Mouse (Mus musculus) macrophage (primary cell): ENCODE results near the gene Lmln. TPM values are rescaled to one million over a fixed set of nuclear protein-coding genes. Genes with fewer than 3 reads are reported as not detected.
"Not testable (repeated sequence)": the region's sequence is repeated elsewhere in the genome, so short reads cannot be mapped to it uniquely, and the experiment has no call there.

ENCODE experiments used
- H3K27ac ChIP-seq: fragments of 350-480 bp; formaldehyde crosslinking; 2 replicates; pipeline ENCODE4 v1.9.0; 2021
- H3K36me3 ChIP-seq: fragments of 350-480 bp; formaldehyde crosslinking; 2 replicates; pipeline ENCODE4 v1.9.0; 2021; ENCODE audit errors: inconsistent target
- H3K4me3 ChIP-seq: fragments of 350-480 bp; formaldehyde crosslinking; 2 replicates; pipeline ENCODE4 v1.9.0; 2021; ENCODE audit errors: inconsistent target
- H3K79me2 ChIP-seq: fragments of 350-480 bp; formaldehyde crosslinking; 2 replicates; pipeline ENCODE4 v1.9.0; 2021; ENCODE audit errors: inconsistent target
- WGBS: methylation state at CpG from one replicate; pipeline ENCODE4 v1.1.7; 2026; ENCODE audit warnings: inconsistent platforms; ENCODE audit not compliant: missing documents; 5-methylcytosine and 5-hydroxymethylcytosine counted together
- polyA plus RNA-seq: library from polyadenylated mRNA; stranded (reverse); fragments of 250-400 nt; gene quantifications from 3 replicates; pipeline ENCODE4 v1.2.4, GENCODE M21; 2018; ENCODE audit warnings: inconsistent platforms

The Lmln gene
- polyA plus RNA-seq, 1 experiment from 2014 or later = 1.7 TPM

- WGBS = 86% methylated on average over 1 of the region's 1 CpGs
- no peaks in the 10 kb centered on the region for H3K36me3 ChIP-seq
- no peaks in the 10 kb centered on the region for H3K79me2 ChIP-seq
- H3K27ac ChIP-seq = no peak overlapping the region
- no peak overlapping the region for H3K4me3 ChIP-seq
These were observed 14.3 kb upstream of the Lmln start for GRCm38 (mm10) chr16:33048004-33048403.

- no peak overlapping the region for H3K27ac ChIP-seq
- no peak overlapping the region for H3K4me3 ChIP-seq
- WGBS = 95% methylated on average over 2 of the region's 2 CpGs
- H3K36me3 ChIP-seq = no peaks in the 10 kb centered on the region
- H3K79me2 ChIP-seq = no peaks in the 10 kb centered on the region
These were observed 13.6 kb upstream of the Lmln start for GRCm38 (mm10) chr16:33048686-33049085.

- WGBS = 72% methylated on average over 16 of the region's 16 CpGs
These were observed 12.5 kb upstream of the Lmln start for GRCm38 (mm10) chr16:33049809-33050208.

GRCm38 (mm10) chr16:33053141-33053540 lies 9.2 kb upstream of the Lmln start:
- peaks cover 18% of the 10 kb centered on the region for H3K79me2 ChIP-seq
- WGBS = 73% methylated on average over 5 of the region's 5 CpGs
- H3K4me3 ChIP-seq = no peak overlapping the region
- no peak overlapping the region for H3K27ac ChIP-seq
- peaks cover 5% of the 10 kb centered on the region; the same call in 1 of the 2 replicates for H3K36me3 ChIP-seq

More at GRCm38 (mm10) chr16:33049809-33050208, 12.5 kb upstream of the Lmln start:
- Histone ChIP-seq H3K4me3 (no peak overlapping the region), H3K27ac (no peak overlapping the region), H3K79me2 (no peaks in the 10 kb centered on the region), H3K36me3 (no peaks in the 10 kb centered on the region)

- H3K4me3 ChIP-seq, H3K27ac ChIP-seq: not testable (repeated sequence)
- 80% methylated on average over 2 of the region's 2 CpGs for WGBS
- Histone ChIP-seq H3K36me3 (peaks cover 23% of the 10 kb centered on the region), H3K79me2 (peaks cover 32% of the 10 kb centered on the region)
These were observed 7.4 kb upstream of the Lmln start for GRCm38 (mm10) chr16:33054927-33055326.

GRCm38 (mm10) chr16:33055655-33056054 lies 6.7 kb upstream of the Lmln start:
- peak overlapping the region; percentile 97 for H3K4me3 ChIP-seq
- WGBS = 23% methylated on average over 8 of the region's 10 CpGs

GRCm38 (mm10) chr16:33056095-33056785 lies 6.1 kb upstream of the Lmln start, which contains the start of the genes Iqcg and Rpl35a:
TSS of gene Iqcg (minus strand) at chr16:33056218.
TSS of gene Rpl35a (plus strand) at chr16:33056453.
- peak within 1 kb of the TSS; percentile 84 for H3K27ac ChIP-seq
- 1% methylated on average over 41 of the region's 47 CpGs for WGBS
- peaks cover 32% of the 10 kb centered on the region for H3K79me2 ChIP-seq
- H3K4me3 ChIP-seq = peak within 1 kb of the TSS; percentile 97
- peaks cover 30% of the 10 kb centered on the region for H3K36me3 ChIP-seq

More at GRCm38 (mm10) chr16:33055655-33056054, 6.7 kb upstream of the Lmln start:
- Histone ChIP-seq H3K79me2 (peaks cover 32% of the 10 kb centered on the region), H3K27ac (peak overlapping the region; percentile 84; the same call in 1 of the 2 replicates), H3K36me3 (peaks cover 30% of the 10 kb centered on the region)

GRCm38 (mm10) chr16:33056786-33057185 lies 5.5 kb upstream of the Lmln start:
- Histone ChIP-seq H3K27ac (peak overlapping the region; percentile 84), H3K79me2 (peaks cover 32% of the 10 kb centered on the region), H3K4me3 (peak overlapping the region; percentile 97), H3K36me3 (peaks cover 30% of the 10 kb centered on the region)
- WGBS = under 1% methylated on average over 24 of the region's 24 CpGs

- H3K79me2 ChIP-seq = peaks cover 32% of the 10 kb centered on the region
- peaks cover 30% of the 10 kb centered on the region for H3K36me3 ChIP-seq
- no peak overlapping the region for H3K27ac ChIP-seq
- H3K4me3 ChIP-seq = peak overlapping the region; percentile 97; the same call in 1 of the 2 replicates
- WGBS = 93% methylated on average over 16 of the region's 16 CpGs
These were observed 4.3 kb upstream of the Lmln start for GRCm38 (mm10) chr16:33058033-33058432.

- Histone ChIP-seq H3K36me3 (peaks cover 30% of the 10 kb centered on the region), H3K79me2 (peaks cover 32% of the 10 kb centered on the region)
- H3K27ac ChIP-seq, H3K4me3 ChIP-seq: not testable (repeated sequence)
- 91% methylated on average over 4 of the region's 9 CpGs for WGBS
These were observed 3.7 kb upstream of the Lmln start for GRCm38 (mm10) chr16:33058656-33059055.

- no peak overlapping the region for H3K4me3 ChIP-seq
- H3K27ac ChIP-seq = no peak overlapping the region
- peaks cover 32% of the 10 kb centered on the region for H3K79me2 ChIP-seq
- peaks cover 30% of the 10 kb centered on the region for H3K36me3 ChIP-seq
- WGBS = 90% methylated on average over 1 of the region's 1 CpGs
These were observed 2.9 kb upstream of the Lmln start for GRCm38 (mm10) chr16:33059471-33059870.

GRCm38 (mm10) chr16:33060926-33061325 lies 1.4 kb upstream of the Lmln start:
- peaks cover 32% of the 10 kb centered on the region for H3K79me2 ChIP-seq
- WGBS = 95% methylated on average over 2 of the region's 2 CpGs
- H3K36me3 ChIP-seq = peaks cover 30% of the 10 kb centered on the region
- no peak overlapping the region for H3K4me3 ChIP-seq
- no peak overlapping the region for H3K27ac ChIP-seq

GRCm38 (mm10) chr16:33061400-33061799 lies 921 bp upstream of the Lmln start:
- H3K4me3 ChIP-seq = peak overlapping the region; percentile 10; the same call in 1 of the 2 replicates
- WGBS = 70% methylated on average over 8 of the region's 11 CpGs
- H3K79me2 ChIP-seq = peaks cover 31% of the 10 kb centered on the region
- H3K27ac ChIP-seq = no peak overlapping the region
- peaks cover 30% of the 10 kb centered on the region for H3K36me3 ChIP-seq

- H3K36me3 ChIP-seq = peaks cover 29% of the 10 kb centered on the region
- WGBS = 2% methylated on average over 35 of the region's 35 CpGs
- no peak overlapping the region for H3K27ac ChIP-seq
- H3K79me2 ChIP-seq = peaks cover 18% of the 10 kb centered on the region
- H3K4me3 ChIP-seq = peak overlapping the region; percentile 39
These were observed 386 bp downstream of the Lmln start for GRCm38 (mm10) chr16:33062682-33063131.

GRCm38 (mm10) chr16:33063267-33063666 lies 946 bp downstream of the Lmln start:
- Histone ChIP-seq H3K36me3 (peaks cover 24% of the 10 kb centered on the region), H3K4me3 (peak overlapping the region; percentile 39), H3K79me2 (peaks cover 12% of the 10 kb centered on the region), H3K27ac (no peak overlapping the region)
- WGBS = 23% methylated on average over 6 of the region's 7 CpGs
